Mouse (Mus musculus) C2C12 (cell line): ENCODE data around the gene Plpp7.

ENCODE experiments used
- CEBPB ChIP-seq: IDR thresholded peaks from one replicate; pipeline ENCODE4 v1.6.1; 2011; ENCODE audit warnings: low read depth, mild to moderate bottlenecking, control low read depth, moderate library complexity
- CTCF ChIP-seq: IDR thresholded peaks from one replicate; pipeline ENCODE4 v1.5.1; 2011; ENCODE audit not compliant: control insufficient read depth, insufficient read depth, insufficient read length
- FOSL1 ChIP-seq: IDR thresholded peaks from one replicate; pipeline ENCODE4 v1.8.0; 2011; ENCODE audit warnings: mild to moderate bottlenecking, low read length; ENCODE audit not compliant: poor library complexity, insufficient read depth, severe bottlenecking
- MAX ChIP-seq: IDR thresholded peaks from one replicate; pipeline ENCODE4 v1.6.1; 2011; ENCODE audit warnings: mild to moderate bottlenecking, control low read depth
- MYOD1 ChIP-seq: IDR thresholded peaks from one replicate; pipeline ENCODE4 v1.6.1; 2011; ENCODE audit warnings: low read depth; ENCODE audit not compliant: control insufficient read depth, insufficient read length
- MYOG ChIP-seq: IDR thresholded peaks from one replicate; pipeline ENCODE4 v1.6.1; 2011; ENCODE audit not compliant: control insufficient read depth, insufficient read length; ENCODE audit errors: extremely low read depth
- USF1 ChIP-seq: IDR thresholded peaks from one replicate; pipeline ENCODE4 v1.6.1; 2011; ENCODE audit warnings: low read depth, mild to moderate bottlenecking, control low read depth, moderate library complexity

DNA sequence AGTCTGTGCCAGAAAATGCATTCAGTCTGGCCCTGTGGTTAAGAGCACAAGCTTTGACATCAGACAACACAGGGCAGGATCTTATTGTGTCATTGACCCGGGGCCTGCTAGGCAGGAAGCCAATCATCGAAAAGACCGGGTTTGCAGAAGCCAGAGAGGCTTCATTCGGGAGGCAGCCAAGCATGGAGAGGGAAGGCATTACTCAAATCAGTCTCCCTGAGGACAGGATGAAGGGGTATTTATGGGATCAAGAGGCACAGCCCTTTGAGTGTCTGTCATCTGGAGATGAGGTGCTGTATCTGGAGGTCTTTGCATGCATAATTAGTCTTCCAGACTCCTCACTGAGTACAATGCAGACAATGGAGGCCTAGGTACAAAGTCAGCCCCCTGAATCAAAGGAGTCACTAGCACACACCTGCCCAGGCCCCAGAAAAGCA is 45.2 kb downstream of the Plpp7 start:
- TF ChIP-seq CTCF (no peak), USF1 (no peak), FOSL1 (no peak), CEBPB (no peak), MYOD1 (no peak), MAX (no peak), MYOG (no peak)
